Mouse (Mus musculus) midbrain, postnatal 0 days (tissue): Measurements from ENCODE around the gene Cyb561. TPM values are rescaled to one million over a fixed set of nuclear protein-coding genes. Genes with fewer than 3 reads are reported as not detected.

Experiments
- ATAC-seq: fragments of 200-750 bp; cut with Nextera tagmentation; 2 replicates; pipeline ENCODE4 v1.8.0; 2017; ENCODE audit warnings: moderate number of reproducible peaks, mild to moderate bottlenecking, moderate TSS enrichment, moderate library complexity; ENCODE audit not compliant: low FRiP score
- DNase-seq: peaks from one replicate; pipeline ENCODE4 v3.0.0-alpha.2; 2015; ENCODE audit warnings: low spot score
- H3K27ac ChIP-seq: fragments of 300-500 bp; sonication (generic); 2 replicates; pipeline ENCODE4 v1.5.1; 2014; ENCODE audit warnings: low read depth, mild to moderate bottlenecking, low read length, mixed read lengths
- H3K27me3 ChIP-seq: fragments of 300-500 bp; sonication (generic); 2 replicates; pipeline ENCODE4 v1.6.1; 2014; ENCODE audit warnings: low read length, control low read depth, mixed read lengths; ENCODE audit not compliant: insufficient read depth
- H3K36me3 ChIP-seq: fragments of 300-500 bp; sonication (generic); 2 replicates; pipeline ENCODE4 v1.6.1; 2014; ENCODE audit warnings: low read length, control low read depth, mixed read lengths; ENCODE audit not compliant: insufficient read depth
- H3K4me1 ChIP-seq: fragments of 300-500 bp; sonication (generic); 2 replicates; pipeline ENCODE4 v1.6.1; 2014; ENCODE audit warnings: mild to moderate bottlenecking, control low read depth, antibody characterized with exemption, low read length, mixed read lengths; ENCODE audit not compliant: insufficient read depth
- H3K4me2 ChIP-seq: fragments of 300-500 bp; sonication (generic); 2 replicates; pipeline ENCODE4 v1.6.1; 2014; ENCODE audit warnings: low read depth, mild to moderate bottlenecking, low read length, mixed read lengths; ENCODE audit not compliant: poor library complexity, severe bottlenecking
- H3K4me3 ChIP-seq: fragments of 300-500 bp; sonication (generic); 2 replicates; pipeline ENCODE4 v1.5.1; 2014; ENCODE audit warnings: low read depth, mild to moderate bottlenecking, low read length, moderate library complexity
- H3K9ac ChIP-seq: fragments of 300-500 bp; sonication (generic); replicated peaks from 2 replicates; pipeline ENCODE4 v1.6.1; 2014; ENCODE audit warnings: mild to moderate bottlenecking, low read length, moderate library complexity, mixed read lengths; ENCODE audit not compliant: poor library complexity, severe bottlenecking
- H3K9me3 ChIP-seq: fragments of 300-500 bp; sonication (generic); 2 replicates; pipeline ENCODE4 v1.6.1; 2016; ENCODE audit warnings: low read length, control low read depth
- CTCF ChIP-seq: IDR thresholded peaks from 2 replicates; pipeline ENCODE4 v1.5.1; 2016; ENCODE audit warnings: antibody characterized with exemption, mild to moderate bottlenecking
- WGBS: fragments of 180-500 bp; shearing (Covaris S2); extraction: QIAGEN DNeasy Blood & Tissue Kit; methylation state at CpG from one replicate; pipeline ENCODE4 v1.1.7; 2014; 5-methylcytosine and 5-hydroxymethylcytosine counted together
- polyA plus RNA-seq: library from polyadenylated mRNA; unstranded; fragments of >200 nt; fragmentation: Nextera tagmentation; extraction: Ambion mirVana; gene quantifications from 2 replicates; pipeline ENCODE4 v1.2.1, GENCODE M21; 2015
- total RNA-seq: library from RNA; depleted of rRNA; stranded (reverse); fragments of >200 nt; gene quantifications from 2 replicates; pipeline ENCODE4 v1.2.3, GENCODE M21; 2014

The Cyb561 gene
- total and polyA plus RNA-seq, 2 experiments from 2014 or later, result 64.2 to 76.7 TPM

- 61% methylated on average over 6 of the region's 6 CpGs for WGBS
- H3K9me3 ChIP-seq, result no peaks in the 10 kb centered on the region
- no peak for TF ChIP-seq CTCF
- no peak overlapping the region for H3K27ac ChIP-seq
- DNase-seq (peak; percentile 22), ATAC-seq (no peak)
- H3K9ac ChIP-seq, result no peak overlapping the region
- H3K27me3 ChIP-seq, result no peaks in the 10 kb centered on the region
- H3K4me3 ChIP-seq, result no peak overlapping the region
- H3K36me3 ChIP-seq, result peaks cover 3% of the 10 kb centered on the region; the same call in 1 of the 2 replicates
- H3K4me2 ChIP-seq, result no peak overlapping the region
- H3K4me1 ChIP-seq, result no peaks in the 10 kb centered on the region
Observed at GRCm38 (mm10) chr11:105987446-105987845, 34.3 kb upstream of the Cyb561 start.

GRCm38 (mm10) chr11:105984452-105984851 lies 31.3 kb upstream of the Cyb561 start:
- Histone ChIP-seq H3K4me2 (no peak overlapping the region), H3K4me1 (no peaks in the 10 kb centered on the region), H3K27me3 (no peaks in the 10 kb centered on the region), H3K9me3 (no peaks in the 10 kb centered on the region), H3K36me3 (peaks cover 3% of the 10 kb centered on the region; the same call in 1 of the 2 replicates), H3K27ac (no peak overlapping the region), H3K9ac (no peak overlapping the region), H3K4me3 (no peak overlapping the region)
- ATAC-seq (no peak), DNase-seq (no peak)
- 47% methylated on average over 4 of the region's 4 CpGs for WGBS
- TF ChIP-seq CTCF, result no peak

GRCm38 (mm10) chr11:105978634-105979033 lies 25.5 kb upstream of the Cyb561 start:
- no peak overlapping the region for H3K9ac ChIP-seq
- no peak for TF ChIP-seq CTCF

GRCm38 (mm10) chr11:105978232-105978631 lies 25.1 kb upstream of the Cyb561 start:
- no peak overlapping the region for H3K4me3 ChIP-seq
- ATAC-seq (no peak), DNase-seq (no peak)
- H3K9me3 ChIP-seq, result no peaks in the 10 kb centered on the region
- no peaks in the 10 kb centered on the region for H3K4me1 ChIP-seq
- TF ChIP-seq CTCF, result no peak
- H3K27ac ChIP-seq, result no peak overlapping the region
- no peak overlapping the region for H3K4me2 ChIP-seq
- 0 out of 2 replicates have a peak, but pooled peaks cover 2% of the 10 kb centered on the region for H3K36me3 ChIP-seq
- H3K27me3 ChIP-seq, result no peaks in the 10 kb centered on the region
- H3K9ac ChIP-seq, result no peak overlapping the region
- WGBS, result 79% methylated on average over 2 of the region's 2 CpGs

More at GRCm38 (mm10) chr11:105978634-105979033, 25.5 kb upstream of the Cyb561 start:
- Histone ChIP-seq H3K4me3 (no peak overlapping the region), H3K4me2 (no peak overlapping the region), H3K9me3 (no peaks in the 10 kb centered on the region), H3K27ac (no peak overlapping the region), H3K36me3 (0 out of 2 replicates have a peak, but pooled peaks cover 2% of the 10 kb centered on the region), H3K4me1 (no peaks in the 10 kb centered on the region), H3K27me3 (no peaks in the 10 kb centered on the region)
- no peak for DNase-seq
- ATAC-seq, result no peak
- 52% methylated on average over 5 of the region's 5 CpGs for WGBS

- no peak overlapping the region for H3K4me3 ChIP-seq
- no peaks in the 10 kb centered on the region for H3K9me3 ChIP-seq
- H3K4me1 ChIP-seq, result no peaks in the 10 kb centered on the region
- DNase-seq (no peak), ATAC-seq (no peak)
- no peak overlapping the region for H3K9ac ChIP-seq
- H3K27me3 ChIP-seq, result no peaks in the 10 kb centered on the region
- 93% methylated on average over 5 of the region's 5 CpGs for WGBS
- no peak overlapping the region for H3K4me2 ChIP-seq
- TF ChIP-seq CTCF, result no peak
- no peak overlapping the region for H3K27ac ChIP-seq
- H3K36me3 ChIP-seq, result 0 out of 2 replicates have a peak, but pooled peaks cover 2% of the 10 kb centered on the region
Observed at GRCm38 (mm10) chr11:105975636-105976035, 22.5 kb upstream of the Cyb561 start.

DNA sequence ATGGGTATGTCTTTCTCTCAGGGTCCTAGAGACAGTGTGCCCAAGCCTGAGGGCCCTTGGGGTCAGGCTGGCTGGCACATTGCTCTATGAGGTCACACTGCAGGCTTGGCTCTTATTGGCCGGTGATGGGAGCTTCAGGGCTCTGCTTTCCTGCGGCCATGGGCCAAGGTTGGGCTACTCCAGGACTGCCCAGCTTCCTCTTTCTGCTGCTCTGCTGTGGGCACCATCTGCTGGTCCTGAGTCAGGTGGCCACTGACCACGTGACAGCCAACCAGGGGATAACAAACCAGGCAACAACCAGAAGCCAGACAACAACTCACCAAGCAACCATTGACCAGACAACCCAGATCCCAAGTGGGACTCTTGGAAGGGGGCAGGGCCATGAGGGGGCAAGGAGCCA lies 21.9 kb upstream of the Cyb561 start:
- Histone ChIP-seq H3K9ac (no peak overlapping the region), H3K27ac (no peak overlapping the region), H3K36me3 (0 out of 2 replicates have a peak, but pooled peaks cover 2% of the 10 kb centered on the region), H3K4me1 (no peaks in the 10 kb centered on the region), H3K4me2 (no peak overlapping the region), H3K4me3 (no peak overlapping the region), H3K9me3 (no peaks in the 10 kb centered on the region), H3K27me3 (no peaks in the 10 kb centered on the region; the same call in 1 of the 2 replicates)
- no peak for TF ChIP-seq CTCF
- 76% methylated on average over 3 of the region's 3 CpGs for WGBS
- no peak for ATAC-seq
- DNase-seq, result no peak
